Mouse (Mus musculus) heart, adult 2 months (tissue): Measurements from ENCODE around the gene Foxp1.

ENCODE experiments used
- CTCF ChIP-seq: fragments of 200-600 bp; IDR thresholded peaks from 2 replicates; pipeline ENCODE4 v1.8.1; 2022; ENCODE audit warnings: antibody characterized with exemption, mild to moderate bottlenecking, moderate library complexity
- EP300 ChIP-seq: fragments of 200-500 bp; IDR thresholded peaks from 2 replicates; pipeline ENCODE4 v1.6.1; 2011; ENCODE audit warnings: low read depth, low read length, control low read depth; ENCODE audit not compliant: insufficient read depth

- TF ChIP-seq CTCF (no peak), EP300 (no peak)
Measured at GRCm38 (mm10) chr6:98937513-98937912, 585.0 kb downstream of the Foxp1 start.
